Mouse (Mus musculus) bone marrow macrophage, adult 2 months (primary cell): ENCODE data around the gene Cdh26.

Experiments
- CTCF ChIP-seq: IDR thresholded peaks from 2 replicates; pipeline ENCODE4 v1.5.1; 2012; ENCODE audit warnings: low read depth, mild to moderate bottlenecking, low read length, moderate library complexity
- POLR2A ChIP-seq: IDR thresholded peaks from 2 replicates; pipeline ENCODE4 v1.6.1; 2012; ENCODE audit warnings: mild to moderate bottlenecking, low read depth, low read length, borderline replicate concordance

GRCm38 (mm10) chr2:178531226-178531625 is 100.9 kb downstream of the Cdh26 start:
- TF ChIP-seq POLR2A, result no peak
- no peak for TF ChIP-seq CTCF
